Mouse (Mus musculus): ENCODE data around the gene Ogfod2. TPM values are rescaled to one million over a fixed set of nuclear protein-coding genes. Genes with fewer than 3 reads are reported as not detected.

The Ogfod2 gene
- polyA plus RNA-seq (2012; rRNA removed; ENCODE audit: low replicate concordance) = 43.3 and 53.1 TPM in 2 replicates

DNA sequence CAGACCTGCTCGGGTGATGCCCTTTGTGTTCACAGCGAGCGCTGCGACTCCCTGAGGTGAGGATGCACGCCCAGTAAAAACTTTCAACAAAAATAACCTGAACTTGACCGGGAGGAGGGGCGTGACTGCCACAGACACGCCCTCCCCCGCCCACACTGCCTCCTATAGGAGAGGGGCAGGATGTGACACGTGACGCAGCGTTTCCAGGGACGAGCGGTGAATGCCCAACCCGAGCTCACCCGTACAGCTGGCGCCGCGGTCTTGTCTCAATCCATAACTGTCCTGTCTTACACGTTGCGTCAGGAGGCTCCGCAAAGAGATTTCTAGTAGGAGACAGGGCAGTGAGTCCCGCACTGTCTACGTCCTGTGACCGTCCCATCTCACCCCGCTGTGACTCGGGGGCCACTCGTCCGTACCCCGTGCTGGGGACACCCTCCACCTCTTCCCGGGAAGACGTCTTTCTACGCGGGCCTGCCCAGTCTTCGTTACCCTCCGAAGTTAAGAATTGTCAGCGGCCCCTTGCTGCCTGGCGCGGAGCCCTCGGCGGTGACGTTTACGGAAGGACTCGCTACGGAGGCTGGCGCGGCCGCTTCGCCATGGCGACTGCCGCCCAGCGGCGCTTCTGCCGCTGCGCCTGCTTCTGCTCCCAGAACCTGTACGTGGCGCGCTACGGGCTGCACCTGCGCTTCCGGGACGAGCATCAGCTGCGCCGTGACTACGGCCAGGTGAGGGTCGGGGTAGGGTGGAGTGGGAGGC is at the start of gene Ogfod2:
TSS of gene Ogfod2 (plus strand) at position 556 of the 756 bp plus-strand sequence.

DNA sequence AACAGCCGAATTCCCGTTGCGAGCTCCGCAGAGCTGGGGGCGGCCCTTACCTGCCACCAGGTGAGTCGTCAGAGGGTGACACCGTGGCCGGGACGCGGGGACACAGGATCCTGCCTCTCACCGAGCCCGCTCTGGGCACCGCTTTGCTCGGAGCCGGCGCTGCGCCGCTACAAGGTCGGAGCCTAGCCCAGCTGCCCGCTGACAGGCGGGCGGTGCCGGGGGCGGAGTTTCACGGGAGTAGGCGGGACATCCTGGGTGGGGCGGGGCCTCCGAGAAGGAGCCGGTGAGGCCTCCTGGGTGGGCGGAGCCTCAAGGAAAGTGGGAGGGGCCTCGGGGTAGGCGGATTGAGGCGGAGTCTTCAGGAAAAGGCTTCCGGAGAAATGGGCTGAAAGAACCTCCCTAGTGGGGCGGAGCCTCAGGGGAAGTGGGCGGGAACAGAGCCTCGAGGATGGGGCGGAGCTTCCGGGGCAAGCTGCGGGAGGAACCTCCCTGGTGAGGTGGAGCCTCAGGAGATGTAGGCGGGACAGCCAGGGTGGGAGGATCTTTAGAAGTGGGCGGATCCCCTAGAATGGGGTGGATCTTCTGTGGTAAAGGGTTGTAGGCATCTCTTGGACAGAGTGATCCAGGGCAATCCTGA is 16.4 kb upstream of the Ogfod2 start, which contains the start of gene Abcb9:
TSS of gene Abcb9 (minus strand) at position 203 of the 637 bp plus-strand sequence.

DNA sequence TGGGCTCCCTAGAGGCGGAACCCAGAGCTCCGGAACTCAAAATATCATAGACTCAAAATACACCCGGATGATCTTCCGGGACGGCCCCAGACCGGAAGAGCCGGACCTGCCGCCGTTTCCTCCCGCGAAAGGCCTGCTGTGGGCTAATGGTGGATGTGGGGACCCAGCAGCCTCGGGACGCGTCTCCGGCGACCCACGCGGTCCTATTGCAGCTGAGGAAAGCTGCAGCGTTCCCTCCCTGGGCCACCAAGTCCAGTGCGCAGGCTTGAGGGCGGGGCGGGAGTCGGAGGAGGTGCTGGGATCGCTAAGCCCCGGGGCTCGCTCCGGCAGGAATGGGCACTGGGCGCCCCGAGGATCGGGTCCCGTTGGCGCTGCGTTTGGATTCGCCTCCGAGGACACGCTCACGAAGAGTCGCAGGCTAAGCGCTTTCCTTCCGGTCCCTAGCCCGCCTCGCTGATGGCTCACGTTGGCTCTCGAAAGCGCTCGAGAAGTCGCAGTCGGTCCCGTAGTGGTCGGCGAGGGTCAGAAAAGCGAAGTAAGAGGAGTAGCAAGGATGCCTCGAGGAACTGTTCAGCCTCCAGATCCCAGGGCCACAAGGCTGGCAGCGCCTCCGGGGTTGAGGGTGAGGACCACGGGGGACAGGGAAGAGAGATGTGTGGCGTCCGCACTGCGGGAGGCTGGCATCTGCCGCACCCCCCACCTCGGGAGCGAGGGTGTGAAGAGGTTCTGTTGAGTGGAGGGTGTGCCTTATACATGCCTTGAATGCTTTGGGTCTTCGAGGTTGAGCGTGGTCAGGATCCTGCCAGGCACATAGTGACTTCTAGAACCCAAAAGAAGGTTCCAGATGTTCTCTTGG is 4.1 kb downstream of the Ogfod2 start, which contains the start of gene Arl6ip4:
TSS of gene Arl6ip4 (plus strand) at position 100 of the 856 bp plus-strand sequence.

Other genes starting within 250 kb of the Ogfod2 start
- gene Hcar2, start 246.8 kb upstream of the Ogfod2 start, polyA plus RNA-seq (2012; rRNA removed; ENCODE audit: low replicate concordance) = 18.1 and 25.1 TPM in 2 replicates
- 42.3 and 78.0 TPM in 2 replicates for gene Hcar1, start 232.3 kb upstream of the Ogfod2 start, polyA plus RNA-seq (2012; rRNA removed; ENCODE audit: low replicate concordance)
- 13.5 and 17.4 TPM in 2 replicates for gene Denr, start 205.1 kb upstream of the Ogfod2 start, polyA plus RNA-seq (2012; rRNA removed; ENCODE audit: low replicate concordance)
- gene Gm43518, start 184.9 kb upstream of the Ogfod2 start, polyA plus RNA-seq (2012; rRNA removed; ENCODE audit: low replicate concordance) = 1.4 TPM in 2 replicates
- gene Ccdc62, start 181.6 kb upstream of the Ogfod2 start, polyA plus RNA-seq (2012; rRNA removed; ENCODE audit: low replicate concordance) = 4.1 and 6.1 TPM in 2 replicates
- gene Hip1r, start 138.7 kb upstream of the Ogfod2 start, polyA plus RNA-seq (2012; rRNA removed; ENCODE audit: low replicate concordance) = 8.6 and 11.8 TPM in 2 replicates
- gene Vps37b, start 80.0 kb upstream of the Ogfod2 start, polyA plus RNA-seq (2012; rRNA removed; ENCODE audit: low replicate concordance) = 12.1 and 29.0 TPM in 2 replicates
- 8.1 and 16.8 TPM in 2 replicates for gene Abcb9, start 16.5 kb upstream of the Ogfod2 start, polyA plus RNA-seq (2012; rRNA removed; ENCODE audit: low replicate concordance)
- 30.4 and 31.1 TPM in 2 replicates for gene Arl6ip4, start 3.8 kb downstream of the Ogfod2 start, polyA plus RNA-seq (2012; rRNA removed; ENCODE audit: low replicate concordance)
- 54.4 and 54.8 TPM in 2 replicates for gene Pitpnm2, start 137.5 kb downstream of the Ogfod2 start, polyA plus RNA-seq (2012; rRNA removed; ENCODE audit: low replicate concordance)
- 2.2 and 5.1 TPM in 2 replicates for gene Mphosph9, start 215.7 kb downstream of the Ogfod2 start, polyA plus RNA-seq (2012; rRNA removed; ENCODE audit: low replicate concordance)
- 8.2 and 10.9 TPM in 2 replicates for gene 2810006K23Rik, start 215.8 kb downstream of the Ogfod2 start, polyA plus RNA-seq (2012; rRNA removed; ENCODE audit: low replicate concordance)